Mouse (Mus musculus) cerebellum, adult (tissue): Measurements from ENCODE around the gene Eef1akmt3.
"Not testable (repeated sequence)": the region's sequence is repeated elsewhere in the genome, so short reads cannot be mapped to it uniquely, and the experiment has no call there.

Experiments
- ATAC-seq: cut with Nextera tagmentation; 2 replicates; pipeline ENCODE4 v1.9.2; 2017; ENCODE audit warnings: mild to moderate bottlenecking, moderate library complexity, mixed read lengths; ENCODE audit not compliant: insufficient number of reproducible peaks, low FRiP score, low TSS enrichment

The Eef1akmt3 gene

GRCm38 (mm10) chr10:127041274-127041766 lies at the start of gene Eef1akmt3, which contains the start of gene Mettl1:
TSS of gene Eef1akmt3 (minus strand) at chr10:127041513.
TSS of gene Mettl1 (plus strand) at chr10:127041414.
- peak; percentile 43; the same call in 1 of the 2 replicates for ATAC-seq

- no peak for ATAC-seq
Measured at GRCm38 (mm10) chr10:127090560-127091411, 49.5 kb upstream of the Eef1akmt3 start.

- ATAC-seq = no peak
Measured at GRCm38 (mm10) chr10:127085633-127086032, 44.3 kb upstream of the Eef1akmt3 start.

GRCm38 (mm10) chr10:127085052-127085451 lies 43.7 kb upstream of the Eef1akmt3 start:
- ATAC-seq = no peak

GRCm38 (mm10) chr10:127083915-127084306 lies 42.6 kb upstream of the Eef1akmt3 start:
- no peak for ATAC-seq

- ATAC-seq = no peak
Measured at GRCm38 (mm10) chr10:127083292-127083914, 42.1 kb upstream of the Eef1akmt3 start.

GRCm38 (mm10) chr10:127081996-127082620 lies 40.8 kb upstream of the Eef1akmt3 start:
- no peak for ATAC-seq

GRCm38 (mm10) chr10:127080901-127081780 lies 39.8 kb upstream of the Eef1akmt3 start:
- 0 out of 2 replicates have a peak, but pooled peaks have one; percentile 7 for ATAC-seq

GRCm38 (mm10) chr10:127079665-127080391 lies 38.5 kb upstream of the Eef1akmt3 start:
- no peak for ATAC-seq

- no peak for ATAC-seq
Measured at GRCm38 (mm10) chr10:127078677-127079575, 37.6 kb upstream of the Eef1akmt3 start.

- ATAC-seq = no peak
Measured at GRCm38 (mm10) chr10:127078001-127078676, 36.8 kb upstream of the Eef1akmt3 start.

GRCm38 (mm10) chr10:127077515-127077914 lies 36.2 kb upstream of the Eef1akmt3 start:
- ATAC-seq = no peak

GRCm38 (mm10) chr10:127076082-127076481 lies 34.8 kb upstream of the Eef1akmt3 start:
- ATAC-seq = no peak

- no peak for ATAC-seq
Measured at GRCm38 (mm10) chr10:127075651-127076050, 34.3 kb upstream of the Eef1akmt3 start.

- no peak for ATAC-seq
Measured at GRCm38 (mm10) chr10:127075080-127075479, 33.8 kb upstream of the Eef1akmt3 start, which contains the start of gene Agap2. TSS of gene Agap2 (plus strand) at chr10:127075284.

GRCm38 (mm10) chr10:127073981-127074380 lies 32.7 kb upstream of the Eef1akmt3 start:
- no peak for ATAC-seq

- ATAC-seq = not testable (repeated sequence)
Measured at GRCm38 (mm10) chr10:127072969-127073368, 31.7 kb upstream of the Eef1akmt3 start.

- ATAC-seq = not testable (repeated sequence)
Measured at GRCm38 (mm10) chr10:127072270-127072669, 31.0 kb upstream of the Eef1akmt3 start.
